Mouse (Mus musculus) forebrain, embryonic 13.5 days (tissue): ENCODE measurements at regions not wholly inside any gene's neighbourhood (a gene's known extent, or its start where the extent isn't known, plus 50 kb on each side); places are given as distances from the start of the nearest gene placed in this dataset.

Source experiments
- ATAC-seq: fragments of 200-750 bp; cut with Nextera tagmentation; 2 replicates; pipeline ENCODE4 v1.8.0; 2017
- H3K27ac ChIP-seq: fragments of 300-500 bp; sonication (generic); 2 replicates; pipeline ENCODE4 v1.5.1; 2015; ENCODE audit warnings: inconsistent platforms, mild to moderate bottlenecking, moderate library complexity
- H3K27me3 ChIP-seq: fragments of 300-500 bp; sonication (generic); 2 replicates; pipeline ENCODE4 v1.6.1; 2015; ENCODE audit warnings: mild to moderate bottlenecking, inconsistent platforms
- H3K36me3 ChIP-seq: fragments of 300-500 bp; sonication (generic); 2 replicates; pipeline ENCODE4 v1.6.1; 2015; ENCODE audit warnings: mild to moderate bottlenecking, inconsistent platforms; ENCODE audit not compliant: poor library complexity, severe bottlenecking
- H3K4me1 ChIP-seq: fragments of 300-500 bp; sonication (generic); 2 replicates; pipeline ENCODE4 v1.6.1; 2015; ENCODE audit warnings: inconsistent platforms
- H3K4me2 ChIP-seq: fragments of 300-500 bp; sonication (generic); 2 replicates; pipeline ENCODE4 v1.6.1; 2015; ENCODE audit warnings: inconsistent platforms, mild to moderate bottlenecking, moderate library complexity
- H3K4me3 ChIP-seq: fragments of 300-500 bp; sonication (generic); 2 replicates; pipeline ENCODE4 v1.5.1; 2015; ENCODE audit warnings: mild to moderate bottlenecking, inconsistent platforms
- H3K9ac ChIP-seq: fragments of 300-500 bp; sonication (generic); 2 replicates; pipeline ENCODE4 v1.6.1; 2015; ENCODE audit warnings: mild to moderate bottlenecking, inconsistent platforms
- H3K9me3 ChIP-seq: fragments of 300-500 bp; sonication (generic); replicated peaks from 2 replicates; pipeline ENCODE4 v1.6.1; 2016; ENCODE audit warnings: inconsistent platforms
- WGBS: fragments of 180-500 bp; shearing (Covaris S2); methylation state at CpG from one replicate; pipeline ENCODE4 v1.1.7; 2015; 5-methylcytosine and 5-hydroxymethylcytosine counted together

- no peaks in the 10 kb centered on the region for H3K27me3 ChIP-seq
- H3K4me2 ChIP-seq: no peak overlapping the region
- no peak overlapping the region for H3K27ac ChIP-seq
- no peaks in the 10 kb centered on the region for H3K36me3 ChIP-seq
- H3K4me1 ChIP-seq: no peaks in the 10 kb centered on the region
- WGBS: 81% methylated on average over 7 of the region's 7 CpGs
- no peak overlapping the region for H3K4me3 ChIP-seq
- H3K9me3 ChIP-seq: no peaks in the 10 kb centered on the region
- no peak for ATAC-seq
- H3K9ac ChIP-seq: no peak overlapping the region
Observed at GRCm38 (mm10) chr7:51339841-51340540, 170.8 kb upstream of the Ano5 start.

GRCm38 (mm10) chr7:51347521-51347920, 163.3 kb upstream of the Ano5 start:
- Histone ChIP-seq H3K4me3 (no peak overlapping the region), H3K9me3 (no peaks in the 10 kb centered on the region), H3K4me1 (no peaks in the 10 kb centered on the region), H3K4me2 (no peak overlapping the region), H3K27me3 (no peaks in the 10 kb centered on the region), H3K36me3 (no peaks in the 10 kb centered on the region), H3K27ac (no peak overlapping the region), H3K9ac (no peak overlapping the region)
- WGBS: 87% methylated on average over 3 of the region's 3 CpGs
- no peak for ATAC-seq

DNA sequence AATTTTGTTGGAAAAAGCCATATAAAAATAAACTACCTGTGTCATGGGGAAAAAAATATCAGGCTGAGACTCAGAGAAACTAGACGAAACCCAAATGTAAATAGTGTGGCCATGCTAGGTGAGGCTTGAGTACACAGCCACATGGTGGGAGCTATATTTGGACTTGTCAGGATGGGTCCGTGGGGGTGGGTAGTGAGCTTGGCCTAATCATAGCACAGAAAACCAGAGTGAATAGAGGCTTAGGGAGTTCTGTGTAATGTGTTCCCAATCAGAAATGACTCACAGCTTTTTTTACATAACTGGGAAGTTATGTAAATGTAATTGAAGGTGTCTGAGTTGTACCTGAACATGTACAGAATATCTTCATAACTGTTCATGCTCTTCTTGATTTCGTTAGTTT, 150.7 kb upstream of the Ano5 start:
- no peaks in the 10 kb centered on the region for H3K9me3 ChIP-seq
- H3K4me2 ChIP-seq: no peak overlapping the region
- no peak overlapping the region for H3K4me3 ChIP-seq
- WGBS: 87% methylated on average over 3 of the region's 3 CpGs
- no peak overlapping the region for H3K27ac ChIP-seq
- H3K27me3 ChIP-seq: no peaks in the 10 kb centered on the region
- ATAC-seq: no peak
- no peak overlapping the region for H3K9ac ChIP-seq
- no peaks in the 10 kb centered on the region for H3K4me1 ChIP-seq
- H3K36me3 ChIP-seq: no peaks in the 10 kb centered on the region

DNA sequence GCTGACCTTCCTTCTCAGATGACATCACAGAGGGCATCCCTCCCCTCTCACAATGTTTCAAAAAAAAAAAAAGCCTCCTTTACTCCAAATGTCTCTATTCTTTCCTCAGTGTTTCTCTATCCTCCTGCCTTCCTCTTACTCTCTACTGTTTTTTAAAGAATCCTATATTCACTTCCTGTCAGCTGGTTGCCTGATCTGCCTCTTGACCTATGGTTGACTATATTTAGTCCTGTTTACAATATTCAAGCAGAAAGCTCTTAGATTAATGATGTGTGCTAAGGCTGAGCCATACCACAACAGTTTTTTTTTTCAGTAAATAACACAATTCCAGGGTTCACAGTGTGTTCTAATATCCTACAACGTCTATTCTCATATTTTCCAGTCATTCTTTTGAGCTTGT, 133.2 kb upstream of the Ano5 start:
- H3K9ac ChIP-seq: no peak overlapping the region
- no peak for ATAC-seq
- H3K4me3 ChIP-seq: no peak overlapping the region
- no peaks in the 10 kb centered on the region for H3K27me3 ChIP-seq
- H3K4me2 ChIP-seq: no peak overlapping the region
- H3K27ac ChIP-seq: no peak overlapping the region
- H3K4me1 ChIP-seq: no peaks in the 10 kb centered on the region
- H3K36me3 ChIP-seq: no peaks in the 10 kb centered on the region
- H3K9me3 ChIP-seq: no peaks in the 10 kb centered on the region
- 60% methylated on average over 1 of the region's 1 CpGs for WGBS
